Mouse (Mus musculus) MEL (cell line): ENCODE data around the gene Fam241a. TPM values are rescaled to one million over a fixed set of nuclear protein-coding genes. Genes with fewer than 3 reads are reported as not detected.

Source experiments
- DNase-seq: peaks from one replicate; pipeline ENCODE4 v3.0.0; 2011; ENCODE audit warnings: low read depth, low spot score
- H3K27ac ChIP-seq: 2 replicates; pipeline ENCODE4 v1.5.1; 2012; ENCODE audit warnings: low read depth, mild to moderate bottlenecking, control low read depth, low read length, moderate library complexity; ENCODE audit not compliant: control insufficient read depth
- H3K27me3 ChIP-seq, 2 experiments: fragments of 150-350 bp in 1 of 2; sonication (generic) in 1 of 2; 2 replicates each; pipeline ENCODE4 v1.6.1; 2012; ENCODE audit warnings: low read length in 2 of 2, mild to moderate bottlenecking in 2 of 2, improper control_type of control experiment in 1 of 2, moderate library complexity in 1 of 2; ENCODE audit not compliant: insufficient read depth in 2 of 2, control insufficient read depth in 1 of 2
- H3K36me3 ChIP-seq, 2 experiments: 2 replicates each; pipeline ENCODE4 v1.6.1; 2012 to 2014; ENCODE audit warnings: low read length in 2 of 2, improper control_type of control experiment in 1 of 2, inconsistent platforms in 1 of 2, mild to moderate bottlenecking in 1 of 2; ENCODE audit not compliant: insufficient read depth in 2 of 2, control insufficient read depth in 1 of 2
- H3K4me1 ChIP-seq, 2 experiments: fragments of 150-350 bp in 1 of 2; sonication (generic) in 1 of 2; 2 replicates each; pipeline ENCODE4 v1.6.1; 2012; ENCODE audit warnings: low read length in 2 of 2, improper control_type of control experiment in 1 of 2, mild to moderate bottlenecking in 1 of 2; ENCODE audit not compliant: insufficient read depth in 2 of 2, control insufficient read depth in 1 of 2
- H3K4me3 ChIP-seq, 2 experiments: fragments of 150-350 bp in 1 of 2; sonication (generic) in 1 of 2; 2 replicates each; pipeline ENCODE4 v1.5.1; 2012; ENCODE audit warnings: low read depth in 2 of 2, low read length in 2 of 2, mild to moderate bottlenecking in 2 of 2, moderate library complexity in 2 of 2, control low read depth in 1 of 2, improper control_type of control experiment in 1 of 2; ENCODE audit not compliant: control insufficient read depth in 1 of 2, insufficient read depth in 1 of 2
- H3K79me2 ChIP-seq: 2 replicates; pipeline ENCODE4 v1.6.1; 2012; ENCODE audit warnings: mild to moderate bottlenecking, low read length, moderate library complexity; ENCODE audit not compliant: control insufficient read depth, poor library complexity, insufficient read depth
- H3K9ac ChIP-seq: 2 replicates; pipeline ENCODE4 v1.6.1; 2012; ENCODE audit warnings: low read depth, mild to moderate bottlenecking, control low read depth, low read length, moderate library complexity; ENCODE audit not compliant: control insufficient read depth, poor library complexity, severe bottlenecking
- H3K9me3 ChIP-seq: fragments of 150-350 bp; sonication (generic); replicated peaks from 2 replicates; pipeline ENCODE4 v1.6.1; 2012; ENCODE audit warnings: mild to moderate bottlenecking, low read length, improper control_type of control experiment, moderate library complexity; ENCODE audit not compliant: insufficient read depth
- POLR2AphosphoS5 ChIP-seq: IDR thresholded peaks from 2 replicates; pipeline ENCODE4 v1.6.1; 2012; ENCODE audit warnings: low read depth, borderline replicate concordance, mild to moderate bottlenecking, inconsistent platforms, low read length, moderate library complexity, mixed read lengths
- TAL1 ChIP-seq: IDR thresholded peaks from 2 replicates; pipeline ENCODE4 v1.6.1; 2012; ENCODE audit warnings: mild to moderate bottlenecking, inconsistent platforms, low read length, moderate library complexity, mixed read lengths
- polyA plus RNA-seq, 2 experiments: library from polyadenylated mRNA; stranded (reverse) in 1 of 2; unstranded in 1 of 2; fragments of >175 nt in 1 of 2; fragments of >200 nt in 1 of 2; gene quantifications; 2 replicates each; pipeline versions ENCODE4 v1.2.1 to v1.2.4; 2012; ENCODE audit warnings: low replicate concordance in 2 of 2, low read depth in 1 of 2; ENCODE audit not compliant: insufficient read length in 2 of 2, insufficient read depth in 1 of 2, missing spikeins in 1 of 2
- total RNA-seq: library from RNA; depleted of rRNA; stranded (reverse); fragments of 300-350 nt; gene quantifications from 2 replicates; pipeline ENCODE4 v1.2.3, GENCODE M21; 2012; rRNA removed

Gene Fam241a
- total and polyA plus RNA-seq, 3 experiments = 30.2 to 32.0 TPM; not detected in 1

- Histone ChIP-seq H3K4me3 (no peak overlapping the region), H3K36me3 (peaks cover 4 to 19% of the 10 kb centered on the region in 2 experiments; a peak in 3 of 4 replicates), H3K9ac (no peak overlapping the region), H3K79me2 (no peaks in the 10 kb centered on the region), H3K27me3 (no peaks in the 10 kb centered on the region), H3K4me1 (peaks cover 4 to 9% of the 10 kb centered on the region in 2 experiments; a peak in 3 of 4 replicates), H3K9me3 (no peaks in the 10 kb centered on the region), H3K27ac (no peak overlapping the region)
- TF ChIP-seq POLR2AphosphoS5 (no peak), TAL1 (no peak)
- DNase-seq = no peak
Measured at GRCm38 (mm10) chr3:127820400-127820799, 75.7 kb downstream of the Fam241a start.

Other genes with a start within 250 kb of the Fam241a start
- 1.8 and 2.4 TPM in 2 replicates for gene Alpk1, start 115.8 kb downstream of the Fam241a start, total RNA-seq
- gene Alpk1, start 115.8 kb downstream of the Fam241a start, polyA plus RNA-seq = 1 to 10 TPM in 1 of 2 experiments, not detected in 1; 1.8 TPM
- gene Tifa, start 106.5 kb downstream of the Fam241a start, total RNA-seq = 1.4 and 1.7 TPM in 2 replicates
- gene Tifa, start 106.5 kb downstream of the Fam241a start, polyA plus RNA-seq = 1 to 10 TPM in 1 of 2 experiments, not detected in 1; 3.0 TPM
- 52.4 and 65.0 TPM in 2 replicates for gene Ap1ar, start 58.8 kb downstream of the Fam241a start, total RNA-seq
- 100 to 1,000 TPM in 1 of 2 experiments, not detected in 1; 107 TPM for gene Ap1ar, start 58.8 kb downstream of the Fam241a start, polyA plus RNA-seq